Mouse (Mus musculus): ENCODE results near the gene Marf1.
"Not testable (repeated sequence)": the region's sequence is repeated elsewhere in the genome, so short reads cannot be mapped to it uniquely, and the experiment has no call there.

The Marf1 gene

DNA sequence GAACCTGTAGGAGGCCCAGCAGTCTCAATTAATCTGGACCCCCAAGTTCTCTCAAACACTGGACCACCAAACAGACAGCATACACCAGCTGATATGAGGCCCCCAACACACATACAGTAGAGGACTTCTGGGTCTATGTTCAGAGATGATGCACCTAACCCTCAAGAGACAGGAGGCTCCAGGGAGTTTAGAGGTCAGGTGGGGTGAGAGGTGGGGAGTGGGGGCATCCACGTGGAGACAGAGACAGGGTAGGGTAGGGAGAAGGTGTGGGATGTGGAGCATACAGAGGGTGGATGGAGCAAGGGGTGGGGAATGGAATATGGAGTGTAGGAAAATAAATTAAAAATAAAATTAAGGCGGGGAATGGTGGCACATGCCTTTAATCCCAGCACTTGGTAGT is 94.5 kb downstream of the Marf1 start:
- not testable (repeated sequence) for DNase-seq (ENCODE audit: low read depth, low spot score)

DNA sequence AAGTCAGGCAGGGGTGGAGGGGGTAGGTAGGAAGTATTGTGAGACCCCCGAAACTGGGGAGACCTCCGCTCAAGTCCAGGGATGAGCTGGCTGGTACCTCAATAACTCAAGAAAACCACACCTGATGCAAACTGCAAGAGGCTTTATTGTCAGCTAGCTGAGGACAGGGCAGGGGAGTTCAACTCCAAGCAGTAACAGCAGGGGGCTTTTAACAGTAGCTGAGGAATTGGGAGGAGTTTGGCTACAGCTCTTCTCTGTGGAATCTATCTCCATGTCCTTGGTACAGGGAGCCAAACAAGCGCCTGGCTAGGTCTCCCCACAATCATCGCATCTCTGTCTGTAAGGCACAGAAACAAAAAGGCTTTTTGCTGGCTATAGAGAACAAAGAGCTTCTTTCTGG is 96.6 kb downstream of the Marf1 start:
- DNase-seq (ENCODE audit: low read depth, low spot score) = not testable (repeated sequence)

- no peak for DNase-seq (ENCODE audit: low read depth, low spot score)
Measured at GRCm38 (mm10) chr16:14059869-14060268, 103.3 kb downstream of the Marf1 start.
